Mouse (Mus musculus): Measurements from ENCODE around the gene 4833439L19Rik. TPM values are rescaled to one million over a fixed set of nuclear protein-coding genes. Genes with fewer than 3 reads are reported as not detected.

4833439L19Rik gene
- polyA plus RNA-seq, 1 experiment from 2014 or later, result 237 TPM

DNA sequence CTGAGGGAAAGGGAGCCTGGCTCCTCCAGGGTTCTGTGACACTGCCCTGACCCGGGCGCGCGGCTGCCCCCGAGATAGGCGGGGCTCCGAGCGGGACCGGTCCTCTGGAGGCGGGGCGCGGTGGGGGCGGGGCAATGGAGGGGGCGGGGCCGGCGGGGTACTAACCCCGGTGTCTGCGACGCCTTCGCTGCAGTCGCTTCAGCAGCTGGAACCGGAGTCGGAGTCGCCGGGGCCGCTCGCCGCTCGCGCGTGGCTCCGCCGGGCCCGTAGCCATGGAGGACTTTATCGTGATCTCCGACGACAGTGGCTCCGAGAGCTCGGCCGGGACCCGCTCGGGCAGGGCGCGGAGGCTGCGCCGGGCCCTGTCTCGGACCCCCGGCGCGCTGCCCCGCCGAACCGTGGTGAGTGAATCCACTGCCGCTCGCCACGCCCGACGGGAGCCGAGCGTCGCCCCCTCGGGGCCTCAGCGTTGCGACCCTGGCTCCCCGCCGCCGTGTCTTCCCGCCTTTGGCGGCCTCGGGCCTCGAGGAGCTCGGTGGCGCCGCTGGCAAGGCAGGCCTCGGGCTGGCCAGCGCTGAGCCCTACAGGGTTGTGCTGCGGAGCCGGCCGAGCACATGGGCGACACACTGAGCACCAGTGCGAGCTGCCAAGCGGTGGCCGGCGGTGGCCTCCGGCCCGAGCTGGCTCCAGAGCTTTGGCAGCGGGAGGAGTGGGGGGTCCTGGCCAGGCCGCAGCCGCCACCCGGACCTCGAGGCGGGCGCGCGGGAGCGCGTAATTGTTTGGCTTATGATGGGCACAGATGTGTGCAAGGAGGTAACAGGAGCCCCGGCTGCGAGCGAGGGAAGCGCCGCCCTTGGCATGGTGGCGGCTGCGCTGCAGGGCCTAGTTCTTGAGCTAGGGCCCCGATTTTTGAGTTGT lies 61.4 kb downstream of the 4833439L19Rik start, which contains the start of gene Simc1:
Gene Simc1 (plus strand): TSS at position 176 of the 918 bp plus-strand sequence.
- peak; percentile 90 for ATAC-seq (ENCODE audit: low FRiP score)
- WGBS, result under 1% methylated on average over 105 of the region's 105 CpGs
- Histone ChIP-seq H3K4me1 (replicated peaks; ENCODE audit: control insufficient read depth, insufficient read depth, low read length) (peaks cover 15% of the 10 kb centered on the region), H3K4me2 (replicated peaks) (peak within 1 kb of the TSS; percentile 85), H3K4me3 (replicated peaks; ENCODE audit: low read length) (peak within 1 kb of the TSS; percentile 89), H3K36me3 (replicated peaks; ENCODE audit: control insufficient read depth, insufficient read depth) (peaks cover 5% of the 10 kb centered on the region; the same call in 1 of the 2 replicates), H3K27me3 (ENCODE audit: control insufficient read depth, insufficient read depth, low read length) (no peaks in the 10 kb centered on the region), H3K27ac (peak within 1 kb of the TSS; percentile 84), H3K9me3 (ENCODE audit: control insufficient read depth, low read length) (no peaks in the 10 kb centered on the region), H3K9ac (peak within 1 kb of the TSS; percentile 93)
- peak; percentile 60 for DNase-seq (ENCODE audit: low spot score)

DNA sequence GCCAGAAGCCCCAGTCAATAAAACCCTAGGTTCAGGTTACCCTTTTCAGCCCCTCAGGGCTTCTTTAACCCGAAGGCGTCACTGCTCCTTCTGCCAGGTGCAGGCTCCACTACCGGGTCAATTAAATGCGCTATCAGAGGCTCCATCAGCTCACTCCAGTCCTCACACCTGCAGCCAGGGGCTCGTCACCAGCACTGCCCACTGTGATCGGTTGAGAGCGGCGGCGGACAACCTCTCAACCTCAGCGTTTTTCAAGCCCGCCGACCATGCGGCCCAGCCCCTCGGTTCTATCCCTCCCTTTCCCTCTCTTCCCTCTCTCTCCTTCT lies 62.0 kb downstream of the 4833439L19Rik start:
- WGBS, result under 1% methylated on average over 14 of the region's 14 CpGs
- ATAC-seq (ENCODE audit: low FRiP score), result no peak
- H3K4me2 ChIP-seq (replicated peaks), result peak overlapping the region; percentile 85

DNA sequence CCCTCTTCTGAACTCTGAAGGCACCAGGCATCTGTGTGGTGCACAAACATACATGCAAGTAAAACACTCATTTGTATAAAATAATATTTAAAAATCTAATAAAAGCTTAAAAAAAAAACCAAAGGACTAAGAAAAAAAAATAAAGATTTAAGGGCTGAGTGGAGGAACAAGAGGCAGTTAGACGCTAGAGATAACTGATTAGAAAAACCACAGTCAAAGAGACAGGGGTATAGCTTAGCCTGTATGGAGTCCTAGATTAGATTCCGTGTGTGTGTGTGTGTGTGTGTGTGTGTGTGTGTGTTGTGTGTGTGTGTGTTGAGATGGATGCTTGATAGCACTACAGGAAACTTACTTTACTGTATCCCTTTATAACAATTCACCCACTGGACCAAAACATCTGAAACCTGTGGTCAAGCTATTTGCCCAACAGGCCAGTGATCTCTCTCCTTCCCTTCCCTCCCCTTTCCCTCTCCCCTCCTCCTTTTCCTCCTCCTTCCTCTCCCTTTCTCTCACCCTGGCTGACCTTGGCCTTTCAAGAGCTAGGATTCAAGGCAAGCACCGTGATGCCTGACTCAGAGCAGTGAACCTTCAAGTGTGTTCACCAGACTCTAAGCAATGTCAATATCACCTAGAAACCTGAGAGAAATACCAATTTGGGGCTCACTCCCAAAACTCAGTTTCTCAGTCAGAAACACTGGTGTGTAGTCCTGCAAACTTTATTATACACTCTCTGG lies 63.1 kb downstream of the 4833439L19Rik start:
- peaks cover 5% of the 10 kb centered on the region; the same call in 1 of the 2 replicates for H3K36me3 ChIP-seq (replicated peaks; ENCODE audit: control insufficient read depth, insufficient read depth)
- H3K27ac ChIP-seq, result no peak overlapping the region
- no peak overlapping the region for H3K4me2 ChIP-seq (replicated peaks)
- H3K4me1 ChIP-seq (replicated peaks; ENCODE audit: control insufficient read depth, insufficient read depth, low read length), result peaks cover 15% of the 10 kb centered on the region
- H3K27me3 ChIP-seq (ENCODE audit: control insufficient read depth, insufficient read depth, low read length), result no peaks in the 10 kb centered on the region
- H3K4me3 ChIP-seq (replicated peaks; ENCODE audit: low read length), result no peak overlapping the region
- no peaks in the 10 kb centered on the region for H3K9me3 ChIP-seq (ENCODE audit: control insufficient read depth, low read length)
- no peak overlapping the region for H3K9ac ChIP-seq
- no peak for DNase-seq (ENCODE audit: low spot score)
- no peak for ATAC-seq (ENCODE audit: low FRiP score)
- 60% methylated on average over 3 of the region's 3 CpGs for WGBS

More for the DNA sequence above, 62.0 kb downstream of the 4833439L19Rik start:
- Histone ChIP-seq H3K9me3 (ENCODE audit: control insufficient read depth, low read length) (no peaks in the 10 kb centered on the region), H3K4me1 (replicated peaks; ENCODE audit: control insufficient read depth, insufficient read depth, low read length) (peaks cover 15% of the 10 kb centered on the region), H3K27ac (peak overlapping the region; percentile 84; the same call in 1 of the 2 replicates), H3K4me3 (replicated peaks; ENCODE audit: low read length) (peak overlapping the region; percentile 89), H3K27me3 (ENCODE audit: control insufficient read depth, insufficient read depth, low read length) (no peaks in the 10 kb centered on the region), H3K36me3 (replicated peaks; ENCODE audit: control insufficient read depth, insufficient read depth) (peaks cover 5% of the 10 kb centered on the region; the same call in 1 of the 2 replicates), H3K9ac (peak overlapping the region; percentile 93)
- no peak for DNase-seq (ENCODE audit: low spot score)

DNA sequence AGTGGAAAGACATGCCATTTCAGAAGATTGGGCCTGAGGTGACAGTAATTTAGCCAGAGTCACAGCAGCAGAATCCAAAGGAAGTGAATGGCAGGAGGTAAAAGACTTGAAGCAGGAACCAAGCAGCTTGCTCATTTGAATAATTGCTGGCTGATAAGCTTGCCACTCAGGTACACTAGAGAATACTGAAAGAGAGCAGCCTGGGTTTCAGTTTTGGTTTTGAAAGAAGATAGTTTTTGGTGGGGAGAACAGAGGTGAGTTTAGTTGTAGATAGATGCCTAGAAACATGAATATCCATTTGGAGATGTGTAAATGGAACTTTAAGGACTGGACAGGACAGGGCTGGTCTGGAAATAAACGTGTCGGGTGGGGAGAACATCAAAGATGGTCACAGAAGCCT lies 63.9 kb downstream of the 4833439L19Rik start:
- H3K4me2 ChIP-seq (replicated peaks), result no peak overlapping the region
- H3K27ac ChIP-seq, result no peak overlapping the region
- WGBS, result 87% methylated on average over 2 of the region's 2 CpGs
- ATAC-seq (ENCODE audit: low FRiP score), result no peak
- H3K27me3 ChIP-seq (ENCODE audit: control insufficient read depth, insufficient read depth, low read length), result no peaks in the 10 kb centered on the region
- peaks cover 15% of the 10 kb centered on the region for H3K4me1 ChIP-seq (replicated peaks; ENCODE audit: control insufficient read depth, insufficient read depth, low read length)
- no peak for DNase-seq (ENCODE audit: low spot score)
- H3K4me3 ChIP-seq (replicated peaks; ENCODE audit: low read length), result no peak overlapping the region
- H3K9ac ChIP-seq, result no peak overlapping the region
- no peaks in the 10 kb centered on the region for H3K9me3 ChIP-seq (ENCODE audit: control insufficient read depth, low read length)
- peaks cover 5% of the 10 kb centered on the region; the same call in 1 of the 2 replicates for H3K36me3 ChIP-seq (replicated peaks; ENCODE audit: control insufficient read depth, insufficient read depth)

Small RNAs within 50 kb of the gene (microRNA-seq; reads per million reads assigned to microRNA genes)
- not detected for gene Gm24195

Other genes with a start within 250 kb of the 4833439L19Rik start
- gene Cplx2, start 194.1 kb downstream of the 4833439L19Rik start, polyA plus RNA-seq (2014; fragmentation: Nextera tagmentation; extraction: Ambion mirVana), result 24.9 and 30.1 TPM in 2 replicates
- gene Thoc3, start 96.6 kb downstream of the 4833439L19Rik start, polyA plus RNA-seq (2014; fragmentation: Nextera tagmentation; extraction: Ambion mirVana), result 92.9 and 98.6 TPM in 2 replicates
- 27.2 and 28.5 TPM in 2 replicates for gene Simc1, start 61.7 kb downstream of the 4833439L19Rik start, polyA plus RNA-seq (2014; fragmentation: Nextera tagmentation; extraction: Ambion mirVana)
- gene Arl10, start 9.6 kb upstream of the 4833439L19Rik start, polyA plus RNA-seq (2014; fragmentation: Nextera tagmentation; extraction: Ambion mirVana), result 83.0 and 88.8 TPM in 2 replicates
- gene Nop16, start 24.7 kb upstream of the 4833439L19Rik start, polyA plus RNA-seq (2014; fragmentation: Nextera tagmentation; extraction: Ambion mirVana), result 42.1 and 46.7 TPM in 2 replicates
- gene Higd2a, start 24.8 kb upstream of the 4833439L19Rik start, polyA plus RNA-seq (2014; fragmentation: Nextera tagmentation; extraction: Ambion mirVana), result 261 and 275 TPM in 2 replicates
- gene Cltb, start 45.9 kb upstream of the 4833439L19Rik start, polyA plus RNA-seq (2014; fragmentation: Nextera tagmentation; extraction: Ambion mirVana), result 177 and 198 TPM in 2 replicates
- 81.4 and 88.8 TPM in 2 replicates for gene Faf2, start 56.3 kb upstream of the 4833439L19Rik start, polyA plus RNA-seq (2014; fragmentation: Nextera tagmentation; extraction: Ambion mirVana)
- gene Rnf44, start 128.5 kb upstream of the 4833439L19Rik start, polyA plus RNA-seq (2014; fragmentation: Nextera tagmentation; extraction: Ambion mirVana), result 75.9 and 80.7 TPM in 2 replicates
- gene Cdhr2, start 136.0 kb upstream of the 4833439L19Rik start, polyA plus RNA-seq (2014; fragmentation: Nextera tagmentation; extraction: Ambion mirVana), result 0.14 and 0.16 TPM in 2 replicates
- 23.5 and 31.6 TPM in 2 replicates for gene Gprin1, start 184.4 kb upstream of the 4833439L19Rik start, polyA plus RNA-seq (2014; fragmentation: Nextera tagmentation; extraction: Ambion mirVana)
- gene Sncb, start 201.2 kb upstream of the 4833439L19Rik start, polyA plus RNA-seq (2014; fragmentation: Nextera tagmentation; extraction: Ambion mirVana), result 78.0 and 103 TPM in 2 replicates
- gene Eif4e1b, start 218.6 kb upstream of the 4833439L19Rik start, polyA plus RNA-seq (2014; fragmentation: Nextera tagmentation; extraction: Ambion mirVana), result not detected in 2 replicates
- gene Tspan17, start 223.9 kb upstream of the 4833439L19Rik start, polyA plus RNA-seq (2014; fragmentation: Nextera tagmentation; extraction: Ambion mirVana), result 72.8 and 74.1 TPM in 2 replicates